Mouse (Mus musculus) megakaryocyte, embryonic 14.5 days (primary cell): ENCODE results near the gene Hip1r.

ENCODE experiments used
- FLI1 ChIP-seq: IDR thresholded peaks from 2 replicates; pipeline ENCODE4 v1.6.1; 2012; ENCODE audit warnings: low read length, inconsistent platforms, mixed read lengths
- GATA1 ChIP-seq: IDR thresholded peaks from 3 replicates; pipeline ENCODE4 v1.6.1; 2012; ENCODE audit warnings: mixed read lengths, low read length, inconsistent platforms, borderline replicate concordance

DNA sequence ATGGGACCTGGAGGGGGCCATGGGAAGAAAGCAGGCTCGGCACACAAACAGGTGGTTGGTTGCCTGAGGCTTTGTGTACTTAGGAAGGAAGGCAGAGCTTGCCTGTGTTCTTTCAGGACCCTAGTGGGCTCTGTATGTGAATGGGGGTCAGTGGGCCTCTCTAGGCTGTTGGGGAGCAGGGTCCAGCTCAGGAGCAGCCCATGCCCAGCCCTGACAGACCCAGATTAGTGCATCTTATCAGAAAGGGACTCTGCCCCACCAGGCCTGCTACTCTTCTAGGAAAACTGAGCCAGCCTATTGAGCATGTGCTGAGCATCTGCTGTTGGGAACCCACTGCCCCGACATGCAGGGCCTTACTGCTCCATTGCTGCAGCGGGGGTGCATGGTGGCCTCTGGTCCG lies 14.1 kb downstream of the Hip1r start:
- TF ChIP-seq GATA1 (no peak), FLI1 (no peak)
